10 mouse cellular contexts compared by ENCODE assay signal in genomic region chr7:141956174-141956566, GRCm38 (mm10).
DNase-seq lines count a peak whose midpoint lies in the region.
"Had no signal": no experiment of that assay in that cellular context is flagged by ENCODE, and none has a peak within 500 bp of the region (broad histone marks: within the 10 kb centered on the region; RNA-seq: fewer than 3 reads in every experiment).

No protein-coding gene starts in this region.

- peak; percentile 55 for DNase-seq in cerebellum, adult 9-10 months
- DNase-seq in cerebellum, postnatal 4 days (ENCODE audit: low spot score in 2 of 2) = no peak
- peak; percentile 66 for DNase-seq in layer of hippocampus, adult 9-11 months
- DNase-seq in layer of hippocampus, adult 9-10 months (ENCODE audit: low spot score) = no peak
- DNase-seq in right cerebral cortex, adult 2 months (ENCODE audit: low spot score in 2 of 2) = peak; percentile 69 to 73
- no peak for DNase-seq in right cerebral cortex, postnatal 14 days
- peak; percentile 61 for DNase-seq in right cerebral cortex, postnatal 25 days
- DNase-seq in kidney, postnatal 10 days = no peak
- DNase-seq: B cell, adult 2 months; kidney, postnatal 14 days had no signal

Comparison
In these comparisons a context has a peak if more than half of its experiments do, and no peak if none do; other contexts are left out.
1. DNase-seq: peak in cerebellum, adult 9-10 months (single experiment), layer of hippocampus, adult 9-11 months (single experiment), right cerebral cortex, adult 2 months (2 of 2) and right cerebral cortex, postnatal 25 days (single experiment); none in cerebellum, postnatal 4 days (0 of 2), layer of hippocampus, adult 9-10 months (single experiment), right cerebral cortex, postnatal 14 days (single experiment) and kidney, postnatal 10 days (single experiment).